Mouse (Mus musculus) limb, embryonic 15.5 days (tissue): ENCODE measurements around the gene Cep19. TPM values are rescaled to one million over a fixed set of nuclear protein-coding genes. Genes with fewer than 3 reads are reported as not detected.

Experiments used
- ATAC-seq: fragments of 200-750 bp; cut with Nextera tagmentation; 2 replicates; pipeline ENCODE4 v1.8.0; 2017; ENCODE audit warnings: low read depth, moderate TSS enrichment; ENCODE audit not compliant: insufficient number of reproducible peaks, low FRiP score, low TSS enrichment
- H3K27ac ChIP-seq: fragments of 300-500 bp; sonication (generic); 2 replicates; pipeline ENCODE4 v1.5.1; 2015; ENCODE audit warnings: moderate library complexity, mild to moderate bottlenecking, inconsistent platforms
- H3K27me3 ChIP-seq: fragments of 300-500 bp; sonication (generic); 2 replicates; pipeline ENCODE4 v1.6.1; 2015; ENCODE audit warnings: inconsistent platforms
- H3K36me3 ChIP-seq: fragments of 300-500 bp; sonication (generic); 2 replicates; pipeline ENCODE4 v1.6.1; 2015; ENCODE audit warnings: inconsistent platforms
- H3K4me1 ChIP-seq: fragments of 300-500 bp; sonication (generic); 2 replicates; pipeline ENCODE4 v1.6.1; 2015; ENCODE audit warnings: inconsistent platforms
- H3K4me2 ChIP-seq: fragments of 300-500 bp; sonication (generic); 2 replicates; pipeline ENCODE4 v1.6.1; 2015; ENCODE audit warnings: mild to moderate bottlenecking, inconsistent platforms
- H3K4me3 ChIP-seq: fragments of 300-500 bp; sonication (generic); 2 replicates; pipeline ENCODE4 v1.5.1; 2015; ENCODE audit warnings: mild to moderate bottlenecking, inconsistent platforms
- H3K9ac ChIP-seq: fragments of 300-500 bp; sonication (generic); 2 replicates; pipeline ENCODE4 v1.6.1; 2015; ENCODE audit warnings: inconsistent platforms
- H3K9me3 ChIP-seq: fragments of 300-500 bp; sonication (generic); 2 replicates; pipeline ENCODE4 v1.6.1; 2016; ENCODE audit warnings: inconsistent platforms
- whole genome bisulfite sequencing: fragments of 180-500 bp; shearing (Covaris S2); methylation state at CpG from one replicate; pipeline ENCODE4 v1.1.7; 2015; 5-methylcytosine and 5-hydroxymethylcytosine counted together
- polyA plus RNA-seq: library from polyadenylated mRNA; unstranded; fragments of >200 nt; fragmentation: Nextera tagmentation; extraction: Ambion mirVana; gene quantifications from 2 replicates; pipeline ENCODE4 v1.2.1, GENCODE M21; 2015

Cep19 gene
- polyA plus RNA-seq, 1 experiment from 2014 or later = 25.5 TPM

DNA sequence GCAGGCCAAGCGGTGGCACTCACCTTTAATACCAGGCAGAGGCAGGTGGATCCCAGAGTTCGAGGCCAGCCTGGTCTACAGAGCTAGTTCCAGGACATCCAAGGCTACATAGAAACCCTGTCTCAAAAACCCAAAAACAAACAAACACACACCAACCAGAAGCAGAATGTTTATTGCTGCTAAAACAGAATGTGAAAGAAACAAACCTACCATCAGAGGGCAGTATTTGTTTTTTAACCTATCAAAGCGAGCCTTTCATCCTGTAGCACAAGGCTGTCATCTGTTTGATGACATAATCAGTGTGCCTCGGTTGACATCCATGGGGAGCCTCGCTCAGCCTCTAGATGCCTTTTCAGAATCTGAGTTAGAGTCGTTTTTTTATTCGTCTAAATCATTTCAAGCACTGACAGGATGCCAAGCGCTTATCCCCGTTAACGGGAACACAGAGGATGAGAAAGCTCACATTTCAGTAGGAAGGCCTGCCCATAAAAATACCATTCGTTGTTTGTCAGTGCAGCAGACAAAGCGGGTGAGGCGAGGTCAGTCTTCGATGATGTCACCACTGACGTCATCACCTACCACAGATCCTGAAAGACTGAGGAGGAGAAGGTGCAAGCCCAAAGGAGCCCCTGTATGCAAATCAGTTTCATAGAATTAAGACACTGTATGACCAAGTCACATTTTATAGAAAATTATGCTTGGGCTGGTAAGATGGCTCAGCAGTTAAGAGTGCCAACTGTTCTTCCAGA is 11.5 kb downstream of the Cep19 start:
- Histone ChIP-seq H3K9me3 (no peaks in the 10 kb centered on the region), H3K4me3 (no peak overlapping the region), H3K4me2 (no peak overlapping the region), H3K4me1 (peaks cover 6% of the 10 kb centered on the region), H3K27me3 (no peaks in the 10 kb centered on the region), H3K27ac (no peak overlapping the region), H3K9ac (no peak overlapping the region), H3K36me3 (peaks cover 27% of the 10 kb centered on the region)
- 60% methylated on average over 15 of the region's 15 CpGs for WGBS
- ATAC-seq = no peak

DNA sequence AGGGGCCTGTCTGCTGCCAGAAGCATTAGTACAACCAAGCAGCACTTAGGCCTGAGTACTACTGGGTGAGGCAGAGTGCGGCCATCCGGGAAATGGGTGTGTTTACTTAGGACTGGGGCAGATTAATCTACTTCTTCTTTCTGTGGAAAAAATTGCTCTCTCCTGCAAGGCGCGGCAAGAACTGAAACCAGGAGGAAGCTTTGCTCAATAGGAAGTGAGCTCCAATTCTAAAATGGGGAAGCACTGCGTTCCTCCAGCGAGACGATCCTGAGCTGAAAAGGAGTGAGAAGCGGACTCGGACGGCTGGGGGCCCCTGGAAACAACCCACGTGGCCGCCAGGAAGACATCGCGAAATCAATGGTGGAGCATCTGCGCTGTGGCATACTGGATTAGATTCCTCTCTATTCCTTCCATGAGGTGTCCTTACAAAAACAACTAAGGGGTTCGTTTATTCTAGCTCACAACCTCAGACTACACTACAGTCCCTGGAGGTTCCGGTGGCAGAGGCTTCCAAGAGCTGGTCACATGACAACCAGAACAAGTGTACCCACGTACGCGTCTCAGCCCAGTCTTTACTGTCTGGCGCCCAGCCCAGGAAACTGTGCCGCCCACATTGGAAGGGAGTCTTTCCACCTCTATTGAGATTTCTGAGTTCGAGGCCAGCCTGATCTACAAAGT is 14.1 kb downstream of the Cep19 start:
- WGBS = 62% methylated on average over 23 of the region's 23 CpGs
- H3K9ac ChIP-seq = no peak overlapping the region
- H3K27ac ChIP-seq = no peak overlapping the region; the same call in 1 of the 2 replicates
- H3K4me2 ChIP-seq = no peak overlapping the region
- no peaks in the 10 kb centered on the region for H3K9me3 ChIP-seq
- no peak overlapping the region for H3K4me3 ChIP-seq
- no peak; the same call in 1 of the 2 replicates for ATAC-seq
- peaks cover 6% of the 10 kb centered on the region for H3K4me1 ChIP-seq
- H3K27me3 ChIP-seq = no peaks in the 10 kb centered on the region
- H3K36me3 ChIP-seq = peaks cover 9% of the 10 kb centered on the region

DNA sequence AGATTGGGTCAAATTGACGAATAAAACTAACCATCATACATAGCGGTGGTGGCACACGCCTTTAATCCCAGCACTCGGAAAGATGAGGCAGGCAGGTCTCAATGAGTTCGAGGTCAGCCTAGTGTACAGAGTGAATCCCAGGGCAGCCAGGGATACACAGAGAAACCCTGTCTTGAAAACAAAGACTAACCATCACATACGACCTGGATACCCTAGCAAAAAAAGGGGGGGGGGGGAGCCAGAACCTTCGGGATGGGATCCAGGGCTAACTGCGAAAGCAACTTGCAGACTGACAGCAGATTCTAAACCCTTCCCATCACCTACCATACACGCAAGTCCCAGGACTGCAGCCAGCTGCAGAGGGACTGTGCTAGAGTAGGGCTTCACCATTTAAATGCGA is 14.8 kb downstream of the Cep19 start:
- 84% methylated on average over 10 of the region's 10 CpGs for WGBS
- ATAC-seq = no peak
- Histone ChIP-seq H3K27ac (peak overlapping the region; percentile 33; the same call in 1 of the 2 replicates), H3K4me3 (no peak overlapping the region), H3K9ac (no peak overlapping the region), H3K27me3 (no peaks in the 10 kb centered on the region), H3K36me3 (peaks cover 3% of the 10 kb centered on the region; the same call in 1 of the 2 replicates), H3K4me2 (no peak overlapping the region), H3K4me1 (peaks cover 6% of the 10 kb centered on the region), H3K9me3 (no peaks in the 10 kb centered on the region)

DNA sequence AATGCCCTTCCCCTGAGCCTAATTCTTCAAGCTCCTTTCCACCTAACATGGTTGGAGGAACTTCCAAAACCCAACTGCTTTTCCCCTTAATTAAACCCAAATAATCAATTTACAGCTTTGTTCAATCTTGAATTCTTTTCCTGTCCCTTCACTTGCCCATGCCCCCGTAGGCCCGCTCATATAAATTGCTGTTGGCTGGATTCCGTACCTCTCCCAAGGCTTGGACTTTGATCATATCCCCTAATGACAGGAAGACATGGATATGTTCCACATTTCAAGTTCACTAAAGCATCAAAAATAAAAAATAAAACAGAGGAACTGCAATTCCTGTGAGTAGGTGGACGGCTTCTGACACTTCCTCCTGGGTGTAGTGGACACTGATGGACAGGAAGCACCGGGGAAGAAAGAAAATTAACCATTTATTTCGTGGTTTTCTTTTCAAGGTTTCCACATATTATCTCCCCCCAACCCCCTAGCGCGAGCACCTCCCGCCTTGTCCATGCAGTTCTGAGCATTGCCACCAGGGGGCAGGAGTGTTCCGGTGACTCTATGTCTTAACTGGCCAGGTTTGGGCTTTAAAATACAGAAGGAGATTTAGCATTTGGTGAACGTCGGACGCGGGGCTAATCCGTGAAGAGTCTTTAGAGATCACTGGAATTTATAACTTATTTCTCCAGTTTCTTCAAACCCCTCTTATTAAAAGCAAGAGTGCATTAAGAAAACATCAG is 15.5 kb downstream of the Cep19 start:
- no peak for ATAC-seq
- Histone ChIP-seq H3K27me3 (no peaks in the 10 kb centered on the region), H3K9ac (no peak overlapping the region), H3K36me3 (no peaks in the 10 kb centered on the region), H3K9me3 (no peaks in the 10 kb centered on the region), H3K4me3 (no peak overlapping the region), H3K4me2 (no peak overlapping the region), H3K4me1 (peaks cover 6% of the 10 kb centered on the region), H3K27ac (peak overlapping the region; percentile 33; the same call in 1 of the 2 replicates)
- WGBS = 10% methylated on average over 15 of the region's 15 CpGs

DNA sequence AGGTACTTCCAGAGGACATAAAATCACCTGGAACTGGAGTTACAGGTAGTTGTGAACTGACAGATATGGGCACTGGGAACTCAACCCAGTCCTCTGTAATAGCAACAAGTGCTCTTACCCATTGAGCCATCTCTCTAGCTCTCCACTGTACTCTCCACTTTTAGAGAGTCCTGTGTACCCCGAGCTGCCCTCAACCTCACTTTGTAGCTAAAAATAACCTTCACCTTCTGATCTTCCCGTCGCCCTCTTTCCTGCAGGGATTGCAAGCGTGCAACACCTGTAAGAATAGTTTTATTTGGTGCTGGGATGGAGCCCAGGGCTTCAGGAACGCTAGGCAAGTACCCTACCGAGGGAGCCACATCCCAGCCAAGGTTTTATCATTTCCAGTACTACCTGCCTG is 16.2 kb downstream of the Cep19 start:
- no peak for ATAC-seq
- peak overlapping the region; percentile 39; the same call in 1 of the 2 replicates for H3K27ac ChIP-seq
- H3K27me3 ChIP-seq = no peaks in the 10 kb centered on the region
- peaks cover 6% of the 10 kb centered on the region for H3K4me1 ChIP-seq
- H3K36me3 ChIP-seq = no peaks in the 10 kb centered on the region
- H3K4me2 ChIP-seq = no peak overlapping the region
- 47% methylated on average over 6 of the region's 6 CpGs for WGBS
- no peaks in the 10 kb centered on the region for H3K9me3 ChIP-seq
- no peak overlapping the region for H3K9ac ChIP-seq
- no peak overlapping the region for H3K4me3 ChIP-seq

DNA sequence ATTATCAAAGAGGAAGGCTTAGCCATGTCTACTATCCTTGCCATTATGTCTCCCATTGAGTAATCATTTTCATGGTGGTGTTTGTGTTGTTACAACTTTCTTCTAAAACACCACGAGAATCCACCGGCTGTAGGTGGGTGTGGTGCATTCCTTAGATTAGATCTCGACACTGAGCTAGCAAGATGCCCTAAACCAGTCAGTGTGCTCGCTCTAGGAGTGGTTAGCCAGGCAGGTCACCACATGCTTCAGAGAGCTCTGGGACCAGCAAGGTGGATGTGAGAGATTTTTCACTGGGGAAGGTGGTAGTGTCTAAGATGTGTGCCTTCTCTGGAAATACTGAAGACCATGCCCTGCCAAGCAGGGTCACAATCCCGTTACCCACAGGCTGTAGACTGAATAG is 16.6 kb downstream of the Cep19 start:
- Histone ChIP-seq H3K4me1 (peaks cover 6% of the 10 kb centered on the region), H3K9me3 (no peaks in the 10 kb centered on the region), H3K27ac (peak overlapping the region; percentile 39; the same call in 1 of the 2 replicates), H3K4me3 (no peak overlapping the region), H3K4me2 (no peak overlapping the region), H3K36me3 (no peaks in the 10 kb centered on the region), H3K27me3 (no peaks in the 10 kb centered on the region), H3K9ac (no peak overlapping the region)
- 35% methylated on average over 5 of the region's 5 CpGs for WGBS
- no peak for ATAC-seq

DNA sequence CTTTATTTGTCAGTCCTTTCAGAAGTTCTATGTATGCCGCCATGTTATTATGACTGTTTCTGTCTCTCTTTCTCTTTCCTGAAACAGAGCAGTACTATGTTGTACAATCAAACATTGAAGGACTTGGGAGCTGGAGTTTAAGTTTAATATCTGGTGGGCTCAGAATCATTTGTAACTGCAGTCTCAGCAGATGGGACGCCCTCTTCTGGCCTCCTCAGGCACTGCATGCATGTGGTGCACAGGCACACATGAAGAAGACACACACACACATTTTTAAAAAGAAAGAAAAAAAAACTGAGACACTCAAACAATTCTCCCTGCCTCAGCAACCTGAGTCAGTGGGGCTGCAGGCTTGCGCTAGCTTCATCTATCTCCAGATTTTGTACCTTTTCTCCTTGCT is 20.9 kb downstream of the Cep19 start:
- no peaks in the 10 kb centered on the region for H3K36me3 ChIP-seq
- H3K4me3 ChIP-seq = no peak overlapping the region
- no peaks in the 10 kb centered on the region for H3K27me3 ChIP-seq
- no peaks in the 10 kb centered on the region for H3K9me3 ChIP-seq
- no peak overlapping the region for H3K4me2 ChIP-seq
- no peak overlapping the region for H3K9ac ChIP-seq
- WGBS = 75% methylated on average over 3 of the region's 3 CpGs
- H3K4me1 ChIP-seq = no peaks in the 10 kb centered on the region; the same call in 1 of the 2 replicates
- no peak for ATAC-seq
- H3K27ac ChIP-seq = no peak overlapping the region

DNA sequence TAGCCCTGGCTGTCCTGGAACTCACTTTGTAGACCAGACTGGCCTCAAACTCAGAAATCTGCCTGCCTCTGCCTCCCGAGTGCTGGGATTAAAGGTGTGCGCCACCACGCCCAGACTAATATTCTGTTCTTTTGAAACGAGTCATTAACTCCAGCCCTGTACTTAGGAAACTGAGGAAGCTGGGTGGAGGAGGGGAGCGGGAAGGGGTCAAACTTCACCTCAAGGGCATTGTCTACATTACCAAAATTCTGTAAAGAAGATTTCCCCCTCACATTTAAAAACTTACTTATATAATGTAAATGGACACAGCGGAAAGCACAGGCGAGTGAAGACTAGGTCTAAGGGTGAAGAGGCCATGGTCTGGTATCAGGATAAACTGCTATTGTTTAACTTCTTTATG is 24.4 kb downstream of the Cep19 start:
- no peaks in the 10 kb centered on the region for H3K36me3 ChIP-seq
- no peak overlapping the region for H3K4me3 ChIP-seq
- no peak for ATAC-seq
- H3K4me2 ChIP-seq = no peak overlapping the region
- H3K27me3 ChIP-seq = no peaks in the 10 kb centered on the region
- H3K27ac ChIP-seq = 0 out of 2 replicates have a peak overlapping the region, but pooled peaks have one; percentile 22
- no peaks in the 10 kb centered on the region for H3K9me3 ChIP-seq
- no peak overlapping the region for H3K9ac ChIP-seq
- 88% methylated on average over 7 of the region's 7 CpGs for WGBS
- H3K4me1 ChIP-seq = no peaks in the 10 kb centered on the region

DNA sequence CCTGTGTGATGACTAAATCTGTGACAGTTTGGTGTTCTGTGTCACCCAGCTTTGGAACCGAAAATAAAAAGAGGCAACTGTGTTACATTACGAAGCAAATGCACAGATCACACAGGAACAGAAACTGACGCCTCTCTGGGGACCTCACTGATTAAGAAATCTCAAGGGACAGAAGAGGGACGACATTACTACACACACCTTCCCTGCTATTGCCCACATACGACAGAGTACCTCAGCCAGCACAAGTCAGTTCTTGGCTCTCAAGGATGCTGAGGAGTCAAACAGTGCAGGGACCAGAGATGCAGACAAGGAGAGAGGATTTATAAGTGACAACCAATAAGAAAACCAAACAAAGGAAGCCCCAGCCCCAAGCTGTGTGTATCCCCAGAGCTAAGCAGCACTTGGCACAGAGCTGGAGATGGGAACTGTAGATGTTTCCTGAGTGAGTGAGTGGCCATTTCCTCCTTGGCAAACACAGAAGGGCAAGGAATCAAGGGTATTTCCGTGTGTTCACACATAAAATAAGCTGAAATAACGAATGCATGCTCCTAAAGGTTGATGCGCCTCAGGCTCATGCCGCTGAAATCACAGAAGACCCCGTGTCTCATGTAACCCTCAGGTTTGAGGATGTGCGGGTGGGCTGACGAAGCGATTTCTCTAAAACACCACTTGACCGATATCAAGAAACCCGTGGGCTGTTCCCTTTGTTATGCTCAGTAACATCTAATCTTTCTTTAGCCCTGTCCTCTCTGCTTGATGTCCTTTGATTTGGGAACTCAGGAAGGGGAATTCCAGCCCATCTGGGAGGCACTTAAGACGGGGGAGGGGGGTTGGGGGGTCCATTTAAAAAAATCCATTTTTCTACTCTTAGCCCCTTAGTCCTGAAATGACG is 25.1 kb downstream of the Cep19 start:
- Histone ChIP-seq H3K27ac (0 out of 2 replicates have a peak overlapping the region, but pooled peaks have one; percentile 22), H3K4me3 (no peak overlapping the region), H3K9me3 (no peaks in the 10 kb centered on the region), H3K4me2 (no peak overlapping the region), H3K36me3 (no peaks in the 10 kb centered on the region), H3K9ac (no peak overlapping the region), H3K27me3 (no peaks in the 10 kb centered on the region), H3K4me1 (no peaks in the 10 kb centered on the region)
- no peak for ATAC-seq
- WGBS = 70% methylated on average over 17 of the region's 17 CpGs

DNA sequence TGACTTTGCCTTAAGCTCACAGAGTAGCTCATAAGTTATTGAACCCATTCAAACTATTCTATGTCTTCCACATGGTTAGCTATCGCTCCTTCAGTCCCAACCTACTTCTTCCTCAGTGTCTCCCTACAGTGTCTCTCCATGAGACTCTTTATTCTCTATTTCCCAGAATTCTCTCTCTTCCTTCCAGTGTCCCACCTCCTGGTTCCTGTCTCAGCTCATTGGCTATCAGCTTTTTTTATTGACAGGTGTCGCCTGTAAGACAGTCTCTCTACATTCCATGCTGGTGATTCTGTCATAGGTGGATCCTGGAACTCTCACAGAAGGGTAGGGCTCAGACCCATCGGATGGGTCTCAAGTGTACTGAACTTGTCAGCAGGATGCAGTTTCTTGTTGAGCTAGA is 25.8 kb downstream of the Cep19 start:
- H3K4me3 ChIP-seq = no peak overlapping the region
- H3K4me2 ChIP-seq = no peak overlapping the region
- H3K27me3 ChIP-seq = no peaks in the 10 kb centered on the region
- H3K27ac ChIP-seq = no peak overlapping the region
- no peaks in the 10 kb centered on the region for H3K36me3 ChIP-seq
- H3K4me1 ChIP-seq = no peaks in the 10 kb centered on the region
- ATAC-seq = no peak
- no peaks in the 10 kb centered on the region for H3K9me3 ChIP-seq
- no peak overlapping the region for H3K9ac ChIP-seq
- WGBS = 86% methylated on average over 3 of the region's 3 CpGs

DNA sequence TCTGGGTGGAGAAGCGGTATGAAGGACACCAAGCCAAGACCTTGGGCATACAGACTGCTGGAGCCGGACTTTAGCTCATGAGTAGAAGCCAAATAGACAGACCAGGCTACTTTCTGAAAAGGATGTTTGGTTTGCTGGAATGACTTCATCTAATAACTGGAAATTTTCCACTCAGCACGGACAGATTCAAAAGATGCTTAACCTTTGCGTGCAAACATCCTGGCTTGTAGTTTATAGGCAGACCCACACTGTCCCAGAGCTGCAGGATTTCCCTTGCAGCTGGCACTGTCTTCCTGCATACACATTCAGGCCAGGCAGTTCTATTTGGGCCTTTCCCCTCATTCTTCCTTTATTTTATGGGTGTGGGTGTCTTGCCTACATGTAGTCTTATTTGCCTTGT is 27.4 kb downstream of the Cep19 start:
- H3K4me3 ChIP-seq = no peak overlapping the region
- no peak for ATAC-seq
- H3K36me3 ChIP-seq = no peaks in the 10 kb centered on the region
- WGBS = 79% methylated on average over 4 of the region's 4 CpGs
- H3K27ac ChIP-seq = no peak overlapping the region
- no peaks in the 10 kb centered on the region for H3K9me3 ChIP-seq
- H3K9ac ChIP-seq = no peak overlapping the region
- no peaks in the 10 kb centered on the region for H3K27me3 ChIP-seq
- H3K4me2 ChIP-seq = no peak overlapping the region
- no peaks in the 10 kb centered on the region for H3K4me1 ChIP-seq
